Mouse (Mus musculus): ENCODE data around the gene Sult5a1.

- TF ChIP-seq CTCF (IDR thresholded peaks at IDR 0.05; ENCODE audit: low read depth), result peak; percentile 68
- TF ChIP-seq EP300 (IDR thresholded peaks at IDR 0.05; ENCODE audit: low read depth), result no peak
Measured at GRCm38 (mm10) chr8:123145279-123145678, 12.8 kb downstream of the Sult5a1 start.
